Mouse (Mus musculus): ENCODE measurements around the gene Pkmyt1.

Gene Pkmyt1

GRCm38 (mm10) chr17:23785561-23786471, 59.7 kb downstream of the Pkmyt1 start, which contains the start of gene Flywch2:
TSS of gene Flywch2 (minus strand) at chr17:23786081.
- in situ Hi-C loops (cut with MboI, MseI), result no loop called here
